Mouse (Mus musculus) megakaryocyte, embryonic 14.5 days (primary cell): ENCODE results near the gene Hrh2.

Source experiments
- FLI1 ChIP-seq: IDR thresholded peaks from 2 replicates; pipeline ENCODE4 v1.6.1; 2012; ENCODE audit warnings: low read length, inconsistent platforms, mixed read lengths
- GATA1 ChIP-seq: IDR thresholded peaks from 3 replicates; pipeline ENCODE4 v1.6.1; 2012; ENCODE audit warnings: mixed read lengths, low read length, inconsistent platforms, borderline replicate concordance

GRCm38 (mm10) chr13:54277406-54277805, 85.5 kb downstream of the Hrh2 start:
- TF ChIP-seq GATA1 (no peak), FLI1 (no peak)
